17 mouse cellular contexts compared by ENCODE assay signal in genomic region chr15:93881276-93881675, GRCm38 (mm10).
DNase-seq lines count a peak whose midpoint lies in the region.
"Had no signal": no experiment of that assay in that cellular context is flagged by ENCODE, and none has a peak within 500 bp of the region (broad histone marks: within the 10 kb centered on the region; RNA-seq: fewer than 3 reads in every experiment).

No protein-coding gene starts in this region.

- intact Hi-C loops in left cerebral cortex, postnatal 36 days (cut with DNase I), result no loop called here

- peak; percentile 7 for DNase-seq in left cerebral cortex, adult 11 months (ENCODE audit: low spot score)
- DNase-seq in left cerebral cortex, postnatal 36 days (ENCODE audit: low spot score in 2 of 2), result no peak
- DNase-seq in right cerebral cortex, adult 18-20 months, result peak; percentile 49
- DNase-seq in right cerebral cortex, postnatal 4 days, result no peak
- DNase-seq in telencephalon, adult 2 months (ENCODE audit: low read depth, low spot score), result peak; percentile 77
- DNase-seq in cerebellum, postnatal 36 days, result no peak
- DNase-seq: adrenal gland, adult 2 months; adrenal gland, postnatal 14 days; cerebellum, adult 11-12 months; cerebellum, adult 8-10 months; cerebellum, postnatal 14 days; embryo, embryonic 11 days; gastrocnemius, adult 2 months; gastrocnemius, postnatal 14 days; heart, adult 18-20 months; heart, postnatal 14 days; heart, postnatal 4 days had no signal

Comparison
In these comparisons a context has a peak if more than half of its experiments do, and no peak if none do; other contexts are left out.
1. DNase-seq: peak in left cerebral cortex, adult 11 months (single experiment), right cerebral cortex, adult 18-20 months (single experiment) and telencephalon, adult 2 months (single experiment); none in left cerebral cortex, postnatal 36 days (0 of 2), right cerebral cortex, postnatal 4 days (single experiment) and cerebellum, postnatal 36 days (0 of 2).